Mouse (Mus musculus): ENCODE data around the gene Siva1. TPM values are rescaled to one million over a fixed set of nuclear protein-coding genes. Genes with fewer than 3 reads are reported as not detected.

Siva1 gene
- polyA plus RNA-seq (2015; fragmentation: Nextera tagmentation; extraction: Ambion mirVana), result 48.0 and 96.7 TPM in 2 replicates

GRCm38 (mm10) chr12:112644180-112644854 lies at the start of gene Siva1:
Siva1 (plus strand) TSS chr12:112644679.
- peak within 1 kb of the TSS; percentile 88 for H3K27ac ChIP-seq (replicated peaks)
- WGBS, result 2% methylated on average over 43 of the region's 46 CpGs
- no peaks in the 10 kb centered on the region for H3K9me3 ChIP-seq (replicated peaks)
- H3K4me3 ChIP-seq (replicated peaks), result peak within 1 kb of the TSS; percentile 73
- ATAC-seq (ENCODE audit: low FRiP score), result peak; percentile 97
- H3K4me1 ChIP-seq, result peaks cover 24% of the 10 kb centered on the region
- peaks cover 11% of the 10 kb centered on the region for H3K36me3 ChIP-seq
- H3K27me3 ChIP-seq (replicated peaks), result no peaks in the 10 kb centered on the region
- peak within 1 kb of the TSS; percentile 65 for H3K9ac ChIP-seq (replicated peaks)
- H3K4me2 ChIP-seq, result peak within 1 kb of the TSS; percentile 93

GRCm38 (mm10) chr12:112594989-112595388 lies 49.5 kb upstream of the Siva1 start:
- Histone ChIP-seq H3K9me3 (replicated peaks) (no peaks in the 10 kb centered on the region), H3K4me1 (peaks cover 29% of the 10 kb centered on the region), H3K27me3 (replicated peaks) (peaks cover 9% of the 10 kb centered on the region; the same call in 1 of the 2 replicates), H3K27ac (replicated peaks) (0 out of 2 replicates have a peak overlapping the region, but pooled peaks have one; percentile 3), H3K9ac (replicated peaks) (0 out of 2 replicates have a peak overlapping the region, but pooled peaks have one; percentile 10), H3K4me3 (replicated peaks) (no peak overlapping the region), H3K4me2 (no peak overlapping the region), H3K36me3 (no peaks in the 10 kb centered on the region)
- 41% methylated on average over 4 of the region's 4 CpGs for WGBS
- ATAC-seq (ENCODE audit: low FRiP score), result no peak

DNA sequence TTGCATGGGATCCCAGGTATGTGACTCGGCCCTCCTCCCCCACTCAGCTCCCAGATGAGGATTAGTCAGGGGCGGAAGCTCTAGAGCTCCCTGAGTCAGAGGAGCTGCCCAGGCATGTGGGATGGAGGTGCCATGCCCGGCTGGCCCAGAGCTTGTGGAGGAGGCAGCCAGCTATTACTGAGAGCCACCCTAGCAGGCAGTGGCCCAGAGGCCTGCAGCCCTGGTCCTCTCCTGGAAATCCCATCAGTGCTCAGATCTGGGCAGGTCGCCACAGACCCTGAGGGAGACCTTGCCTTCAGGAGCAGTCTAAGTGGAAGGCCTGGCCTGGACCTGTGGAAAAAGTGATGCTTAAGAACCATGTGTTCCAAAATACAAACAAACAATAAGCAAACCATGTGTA lies 48.9 kb upstream of the Siva1 start:
- Histone ChIP-seq H3K4me3 (replicated peaks) (no peak overlapping the region), H3K4me1 (peaks cover 29% of the 10 kb centered on the region), H3K4me2 (no peak overlapping the region), H3K36me3 (no peaks in the 10 kb centered on the region), H3K27me3 (replicated peaks) (peaks cover 2% of the 10 kb centered on the region; the same call in 1 of the 2 replicates), H3K27ac (replicated peaks) (no peak overlapping the region), H3K9me3 (replicated peaks) (no peaks in the 10 kb centered on the region), H3K9ac (replicated peaks) (no peak overlapping the region)
- no peak for ATAC-seq (ENCODE audit: low FRiP score)
- WGBS, result 82% methylated on average over 4 of the region's 4 CpGs

- Histone ChIP-seq H3K4me3 (replicated peaks) (no peak overlapping the region), H3K27me3 (replicated peaks) (no peaks in the 10 kb centered on the region), H3K36me3 (no peaks in the 10 kb centered on the region), H3K4me2 (no peak overlapping the region), H3K9ac (replicated peaks) (no peak overlapping the region), H3K27ac (replicated peaks) (no peak overlapping the region), H3K9me3 (replicated peaks) (no peaks in the 10 kb centered on the region), H3K4me1 (peaks cover 29% of the 10 kb centered on the region)
- 85% methylated on average over 9 of the region's 9 CpGs for WGBS
- no peak for ATAC-seq (ENCODE audit: low FRiP score)
Observed at GRCm38 (mm10) chr12:112596454-112596853, 48.0 kb upstream of the Siva1 start.

GRCm38 (mm10) chr12:112596891-112597500 lies 47.5 kb upstream of the Siva1 start:
- Histone ChIP-seq H3K27me3 (replicated peaks) (no peaks in the 10 kb centered on the region), H3K27ac (replicated peaks) (no peak overlapping the region), H3K9ac (replicated peaks) (no peak overlapping the region), H3K36me3 (no peaks in the 10 kb centered on the region), H3K4me1 (peaks cover 29% of the 10 kb centered on the region), H3K4me3 (replicated peaks) (no peak overlapping the region), H3K4me2 (no peak overlapping the region), H3K9me3 (replicated peaks) (no peaks in the 10 kb centered on the region)
- 73% methylated on average over 14 of the region's 14 CpGs for WGBS
- no peak for ATAC-seq (ENCODE audit: low FRiP score)

DNA sequence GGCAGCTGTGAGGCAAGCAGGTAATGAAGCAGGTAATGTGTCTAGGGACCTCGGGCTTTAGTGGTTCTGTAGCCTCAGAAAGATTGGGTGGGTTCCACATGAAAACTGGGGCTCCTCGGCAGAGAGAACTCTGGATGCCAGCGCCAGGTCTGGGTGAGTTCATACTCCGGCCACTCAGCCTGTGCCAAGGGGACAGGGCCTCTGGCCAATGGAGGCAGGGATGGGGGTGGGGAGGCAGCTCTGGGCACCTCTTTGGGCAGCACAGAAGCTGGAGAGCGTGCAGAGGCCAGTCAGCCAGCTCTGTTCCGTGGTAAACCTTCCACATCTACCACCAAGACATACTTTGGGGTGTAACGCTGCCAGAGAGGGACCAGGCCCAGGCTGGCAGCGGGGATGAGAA lies 46.9 kb upstream of the Siva1 start:
- ATAC-seq (ENCODE audit: low FRiP score), result no peak
- H3K4me1 ChIP-seq, result peaks cover 29% of the 10 kb centered on the region
- no peak overlapping the region for H3K4me2 ChIP-seq
- H3K27ac ChIP-seq (replicated peaks), result no peak overlapping the region
- no peaks in the 10 kb centered on the region for H3K9me3 ChIP-seq (replicated peaks)
- WGBS, result 85% methylated on average over 8 of the region's 8 CpGs
- H3K36me3 ChIP-seq, result no peaks in the 10 kb centered on the region
- H3K4me3 ChIP-seq (replicated peaks), result no peak overlapping the region
- no peak overlapping the region for H3K9ac ChIP-seq (replicated peaks)
- no peaks in the 10 kb centered on the region for H3K27me3 ChIP-seq (replicated peaks)

DNA sequence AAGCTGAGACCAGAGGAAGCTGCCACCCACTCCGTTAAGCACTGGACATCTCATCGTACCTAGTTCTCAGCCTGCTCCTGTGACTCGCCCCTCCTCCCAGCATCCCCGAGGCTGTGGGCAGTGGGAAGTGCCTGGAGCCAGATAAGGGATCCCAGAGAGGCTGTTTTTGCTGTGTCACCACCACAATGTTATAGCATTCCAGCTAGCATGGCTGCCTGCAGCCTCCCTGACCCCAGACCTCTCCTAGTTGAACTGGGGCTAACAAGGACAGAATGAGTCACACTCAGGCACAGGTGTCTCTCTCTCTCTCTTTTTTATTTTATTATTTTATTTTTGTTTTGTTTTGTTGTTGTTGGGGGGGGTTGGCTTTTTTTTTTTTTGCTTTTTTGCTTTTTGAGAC lies 45.3 kb upstream of the Siva1 start:
- Histone ChIP-seq H3K9ac (replicated peaks) (no peak overlapping the region), H3K4me1 (peaks cover 20% of the 10 kb centered on the region), H3K9me3 (replicated peaks) (no peaks in the 10 kb centered on the region), H3K36me3 (no peaks in the 10 kb centered on the region), H3K27me3 (replicated peaks) (no peaks in the 10 kb centered on the region), H3K4me3 (replicated peaks) (no peak overlapping the region), H3K4me2 (no peak overlapping the region), H3K27ac (replicated peaks) (no peak overlapping the region)
- WGBS, result 42% methylated on average over 4 of the region's 4 CpGs
- ATAC-seq (ENCODE audit: low FRiP score), result no peak

GRCm38 (mm10) chr12:112599942-112600611 lies 44.4 kb upstream of the Siva1 start:
- Histone ChIP-seq H3K4me3 (replicated peaks) (no peak overlapping the region), H3K27ac (replicated peaks) (no peak overlapping the region), H3K9ac (replicated peaks) (no peak overlapping the region), H3K27me3 (replicated peaks) (no peaks in the 10 kb centered on the region), H3K9me3 (replicated peaks) (no peaks in the 10 kb centered on the region), H3K36me3 (no peaks in the 10 kb centered on the region), H3K4me2 (no peak overlapping the region), H3K4me1 (peaks cover 14% of the 10 kb centered on the region)
- no peak for ATAC-seq (ENCODE audit: low FRiP score)
- 80% methylated on average over 30 of the region's 30 CpGs for WGBS

DNA sequence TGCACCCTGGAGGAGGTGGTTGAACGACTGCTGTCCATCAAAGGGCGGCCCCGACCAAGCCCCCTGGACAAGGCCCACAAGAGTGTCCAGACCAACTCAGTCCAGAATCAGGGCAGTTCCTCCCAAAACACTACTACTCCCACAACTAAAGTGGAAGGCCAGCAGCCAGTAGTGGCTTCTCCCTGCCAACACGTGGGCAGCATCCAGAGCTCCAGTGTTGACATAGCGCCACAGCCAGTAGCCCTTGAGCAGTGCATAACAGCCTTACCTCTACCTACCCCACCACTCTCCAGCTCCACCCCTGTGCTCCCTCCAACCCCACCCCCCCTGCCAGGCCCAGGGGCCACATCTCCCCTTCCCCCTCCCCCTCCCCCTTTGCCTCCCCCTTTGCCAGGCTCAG lies 40.5 kb upstream of the Siva1 start:
- WGBS, result 87% methylated on average over 5 of the region's 5 CpGs
- no peak for ATAC-seq (ENCODE audit: low FRiP score)

DNA sequence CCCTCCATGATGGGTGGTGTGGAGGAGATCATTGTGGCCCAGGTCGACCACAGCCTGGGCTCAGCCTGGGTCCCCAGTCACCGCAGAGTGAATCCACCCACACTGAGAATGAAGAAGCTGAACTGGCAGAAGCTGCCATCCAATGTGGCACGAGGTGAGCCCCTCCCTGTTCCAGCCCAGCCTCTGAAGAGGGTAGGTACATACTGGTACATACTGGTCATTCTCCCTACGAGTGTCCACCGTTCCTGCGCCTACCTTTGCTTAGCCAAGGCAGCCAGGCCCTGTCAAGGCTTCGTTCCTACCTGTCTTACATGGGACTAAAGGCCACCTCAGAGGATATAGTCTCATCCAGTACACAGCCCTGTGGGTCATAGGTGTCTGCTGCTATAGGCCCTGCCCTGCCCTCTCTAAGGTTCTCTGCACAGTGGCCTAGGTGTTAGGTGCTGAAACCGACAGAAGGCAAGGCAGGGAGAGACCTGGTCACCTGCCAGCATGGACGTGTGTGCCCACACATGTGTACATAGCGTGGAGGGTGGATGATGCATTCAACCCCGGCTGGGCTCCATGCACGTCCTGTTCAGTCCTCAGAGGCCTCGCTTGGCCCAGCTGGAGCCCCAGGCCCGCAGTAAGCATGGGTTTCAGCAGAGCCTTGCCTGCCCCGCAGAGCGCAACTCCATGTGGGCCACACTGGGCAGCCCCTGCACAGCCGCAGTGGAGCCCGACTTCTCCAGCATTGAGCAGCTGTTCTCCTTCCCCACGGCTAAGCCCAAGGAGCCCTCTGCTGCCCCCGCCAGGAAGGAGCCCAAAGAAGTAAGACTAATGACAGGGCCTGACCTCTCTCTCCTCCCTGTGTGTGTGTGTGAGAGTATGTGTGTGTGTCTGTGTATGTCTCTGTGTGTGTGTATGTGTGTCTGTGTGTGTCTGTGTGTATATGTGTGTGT lies 39.5 kb upstream of the Siva1 start:
- ATAC-seq (ENCODE audit: low FRiP score), result peak; percentile 49; the same call in 1 of the 2 replicates
- Histone ChIP-seq H3K4me2 (no peak overlapping the region), H3K4me1 (peaks cover 5% of the 10 kb centered on the region; the same call in 1 of the 2 replicates), H3K27me3 (replicated peaks) (no peaks in the 10 kb centered on the region), H3K36me3 (no peaks in the 10 kb centered on the region), H3K4me3 (replicated peaks) (no peak overlapping the region), H3K9ac (replicated peaks) (no peak overlapping the region), H3K9me3 (replicated peaks) (no peaks in the 10 kb centered on the region), H3K27ac (replicated peaks) (no peak overlapping the region)
- 62% methylated on average over 20 of the region's 20 CpGs for WGBS

More for the DNA sequence above, 40.5 kb upstream of the Siva1 start:
- Histone ChIP-seq H3K4me1 (peaks cover 5% of the 10 kb centered on the region; the same call in 1 of the 2 replicates), H3K9me3 (replicated peaks) (no peaks in the 10 kb centered on the region), H3K36me3 (no peaks in the 10 kb centered on the region), H3K9ac (replicated peaks) (no peak overlapping the region), H3K4me3 (replicated peaks) (no peak overlapping the region), H3K4me2 (no peak overlapping the region), H3K27ac (replicated peaks) (no peak overlapping the region), H3K27me3 (replicated peaks) (no peaks in the 10 kb centered on the region)

- no peak overlapping the region for H3K9ac ChIP-seq (replicated peaks)
- WGBS, result 45% methylated on average over 6 of the region's 6 CpGs
- H3K4me3 ChIP-seq (replicated peaks), result no peak overlapping the region
- H3K4me2 ChIP-seq, result no peak overlapping the region
- ATAC-seq (ENCODE audit: low FRiP score), result peak; percentile 59; the same call in 1 of the 2 replicates
- no peak overlapping the region for H3K27ac ChIP-seq (replicated peaks)
- no peaks in the 10 kb centered on the region for H3K27me3 ChIP-seq (replicated peaks)
- H3K9me3 ChIP-seq (replicated peaks), result no peaks in the 10 kb centered on the region
- no peaks in the 10 kb centered on the region for H3K36me3 ChIP-seq
- peaks cover 5% of the 10 kb centered on the region; the same call in 1 of the 2 replicates for H3K4me1 ChIP-seq
Observed at GRCm38 (mm10) chr12:112605766-112606165, 38.7 kb upstream of the Siva1 start.
